Mouse (Mus musculus): ENCODE results near the gene Nr1d1. TPM values are rescaled to one million over a fixed set of nuclear protein-coding genes. Genes with fewer than 3 reads are reported as not detected.

The Nr1d1 gene
- total and polyA plus RNA-seq, 2 experiments from 2014 or later: 7.5 to 13.5 TPM

DNA sequence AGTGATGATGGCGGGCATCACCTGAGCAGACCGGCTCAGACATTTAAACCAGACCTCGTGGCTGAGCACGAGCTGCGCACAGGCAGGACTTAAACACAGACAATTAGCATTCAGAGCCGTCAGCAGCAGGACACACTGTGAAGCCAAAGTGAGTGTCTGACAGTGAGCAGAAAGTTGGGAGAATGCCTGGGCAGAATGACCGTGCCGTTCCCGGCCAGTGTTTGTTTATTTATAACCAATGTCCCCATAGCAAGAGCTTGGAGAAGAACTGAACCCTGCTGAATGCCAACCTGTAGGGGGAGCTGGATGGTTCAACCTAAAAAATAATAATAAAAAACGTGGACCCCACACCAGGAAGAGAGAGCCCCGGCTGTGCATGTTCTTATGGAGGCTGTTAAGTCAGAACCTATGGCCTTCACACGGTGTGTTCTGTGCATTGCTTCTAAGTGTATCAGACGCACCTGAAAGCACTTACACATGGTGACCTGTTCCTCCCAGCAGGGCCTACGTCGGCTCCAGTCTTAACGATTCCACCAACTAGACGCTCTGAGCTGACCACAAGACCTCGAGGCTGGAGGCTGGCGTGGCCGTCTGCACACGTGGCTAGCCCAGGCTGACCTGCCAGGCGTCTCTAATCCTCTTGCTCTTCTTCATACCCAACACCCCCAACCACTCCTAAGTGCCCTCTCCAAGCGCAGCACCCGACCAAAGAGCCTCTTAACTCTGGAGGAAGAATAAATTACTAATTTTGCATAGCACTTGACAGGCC, 53.5 kb downstream of the Nr1d1 start:
- Histone ChIP-seq H3K9me3 (ENCODE audit: low read length) (no peaks in the 10 kb centered on the region), H3K36me3 (ENCODE audit: insufficient read depth, low read length) (peaks cover 18% of the 10 kb centered on the region; the same call in 1 of the 2 replicates), H3K4me2 (ENCODE audit: low read depth, low read length) (no peak overlapping the region), H3K9ac (replicated peaks; ENCODE audit: low read length) (no peak overlapping the region), H3K4me3 (ENCODE audit: low read length) (no peak overlapping the region), H3K4me1 (ENCODE audit: insufficient read depth, low read length) (no peaks in the 10 kb centered on the region), H3K27me3 (ENCODE audit: insufficient read depth, low read length) (no peaks in the 10 kb centered on the region), H3K27ac (peak overlapping the region; percentile 46; the same call in 1 of the 2 replicates)
- ATAC-seq (peak; percentile 85), DNase-seq (ENCODE audit: low spot score) (peak; percentile 72)
- TF ChIP-seq CTCF (IDR thresholded peaks at IDR 0.05; ENCODE audit: low read depth): peak; percentile 63
- WGBS: 61% methylated on average over 24 of the region's 24 CpGs

DNA sequence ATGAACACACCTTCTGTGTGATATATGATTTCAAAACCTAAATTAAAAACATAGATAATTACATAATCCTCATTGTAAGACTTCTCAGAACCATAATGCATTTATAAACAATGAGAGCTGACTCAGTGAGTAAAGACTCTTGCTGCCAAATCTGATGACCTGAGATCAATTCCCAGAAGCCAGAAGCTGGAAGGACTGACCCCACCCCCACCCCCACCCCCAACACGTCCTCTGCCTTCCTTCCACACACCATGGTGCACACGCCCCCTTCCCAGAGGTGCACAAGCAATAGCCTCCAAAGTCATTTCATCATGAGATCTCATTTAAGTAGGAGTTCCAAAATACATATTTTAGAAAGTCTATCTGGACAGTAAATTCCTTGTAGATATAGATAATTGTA, 54.4 kb downstream of the Nr1d1 start:
- TF ChIP-seq CTCF (IDR thresholded peaks at IDR 0.05; ENCODE audit: low read depth): no peak
- H3K4me3 ChIP-seq (ENCODE audit: low read length): no peak overlapping the region
- no peaks in the 10 kb centered on the region for H3K9me3 ChIP-seq (ENCODE audit: low read length)
- 67% methylated on average over 2 of the region's 2 CpGs for WGBS
- no peak overlapping the region for H3K27ac ChIP-seq
- ATAC-seq: no peak
- no peak overlapping the region for H3K4me2 ChIP-seq (ENCODE audit: low read depth, low read length)
- no peaks in the 10 kb centered on the region for H3K27me3 ChIP-seq (ENCODE audit: insufficient read depth, low read length)
- no peak overlapping the region for H3K9ac ChIP-seq (replicated peaks; ENCODE audit: low read length)
- no peak for DNase-seq (ENCODE audit: low spot score)
- H3K4me1 ChIP-seq (ENCODE audit: insufficient read depth, low read length): no peaks in the 10 kb centered on the region
- H3K36me3 ChIP-seq (ENCODE audit: insufficient read depth, low read length): peaks cover 14% of the 10 kb centered on the region; the same call in 1 of the 2 replicates

Other genes with a start within 250 kb of the Nr1d1 start
- gene Ikzf3, start 229.3 kb downstream of the Nr1d1 start, total RNA-seq (2014; rRNA removed): not detected in 2 replicates
- 0.18 and 0.20 TPM in 2 replicates for gene Ikzf3, start 229.3 kb downstream of the Nr1d1 start, polyA plus RNA-seq (2015; fragmentation: Nextera tagmentation; extraction: Ambion mirVana)
- not detected in 2 replicates for gene Zpbp2, start 224.2 kb downstream of the Nr1d1 start, total RNA-seq (2014; rRNA removed)
- 0.42 and 0.45 TPM in 2 replicates for gene Zpbp2, start 224.2 kb downstream of the Nr1d1 start, polyA plus RNA-seq (2015; fragmentation: Nextera tagmentation; extraction: Ambion mirVana)
- gene Ormdl3, start 188.0 kb downstream of the Nr1d1 start, total RNA-seq (2014; rRNA removed): 103 and 112 TPM in 2 replicates
- gene Ormdl3, start 188.0 kb downstream of the Nr1d1 start, polyA plus RNA-seq (2015; fragmentation: Nextera tagmentation; extraction: Ambion mirVana): 98.8 and 100 TPM in 2 replicates
- gene Lrrc3c, start 177.0 kb downstream of the Nr1d1 start, total RNA-seq (2014; rRNA removed): not detected in 2 replicates
- not detected in 2 replicates for gene Lrrc3c, start 177.0 kb downstream of the Nr1d1 start, polyA plus RNA-seq (2015; fragmentation: Nextera tagmentation; extraction: Ambion mirVana)
- 0.21 TPM in 1 of 2 replicates, not detected in the other for gene Gm12355, start 149.7 kb downstream of the Nr1d1 start, total RNA-seq (2014; rRNA removed)
- 0.25 and 0.33 TPM in 2 replicates for gene Gm12355, start 149.7 kb downstream of the Nr1d1 start, polyA plus RNA-seq (2015; fragmentation: Nextera tagmentation; extraction: Ambion mirVana)
- gene Gsdma3, start 149.0 kb downstream of the Nr1d1 start, total RNA-seq (2014; rRNA removed): 0.68 TPM in 1 of 2 replicates, not detected in the other
- not detected in 2 replicates for gene Gsdma3, start 149.0 kb downstream of the Nr1d1 start, polyA plus RNA-seq (2015; fragmentation: Nextera tagmentation; extraction: Ambion mirVana)
- not detected in 2 replicates for gene Gsdma2, start 128.6 kb downstream of the Nr1d1 start, total RNA-seq (2014; rRNA removed)
- gene Gsdma2, start 128.6 kb downstream of the Nr1d1 start, polyA plus RNA-seq (2015; fragmentation: Nextera tagmentation; extraction: Ambion mirVana): not detected in 2 replicates
- not detected in 2 replicates for gene Gsdma, start 111.0 kb downstream of the Nr1d1 start, total RNA-seq (2014; rRNA removed)
- gene Gsdma, start 111.0 kb downstream of the Nr1d1 start, polyA plus RNA-seq (2015; fragmentation: Nextera tagmentation; extraction: Ambion mirVana): 0.14 and 0.16 TPM in 2 replicates
- gene Psmd3, start 92.8 kb downstream of the Nr1d1 start, total RNA-seq (2014; rRNA removed): 131 and 143 TPM in 2 replicates
- 185 and 190 TPM in 2 replicates for gene Psmd3, start 92.8 kb downstream of the Nr1d1 start, polyA plus RNA-seq (2015; fragmentation: Nextera tagmentation; extraction: Ambion mirVana)
- gene Csf3, start 74.1 kb downstream of the Nr1d1 start, total RNA-seq (2014; rRNA removed): not detected in 2 replicates
- gene Csf3, start 74.1 kb downstream of the Nr1d1 start, polyA plus RNA-seq (2015; fragmentation: Nextera tagmentation; extraction: Ambion mirVana): not detected in 2 replicates
- gene Med24, start 45.9 kb downstream of the Nr1d1 start, total RNA-seq (2014; rRNA removed): 63.2 and 88.6 TPM in 2 replicates
- 47.1 and 48.3 TPM in 2 replicates for gene Med24, start 45.9 kb downstream of the Nr1d1 start, polyA plus RNA-seq (2015; fragmentation: Nextera tagmentation; extraction: Ambion mirVana)
- gene Thra, start 34.7 kb downstream of the Nr1d1 start, total RNA-seq (2014; rRNA removed): 725 and 812 TPM in 2 replicates
- 160 TPM in 2 replicates for gene Thra, start 34.7 kb downstream of the Nr1d1 start, polyA plus RNA-seq (2015; fragmentation: Nextera tagmentation; extraction: Ambion mirVana)
- gene Msl1, start 20.2 kb upstream of the Nr1d1 start, total RNA-seq (2014; rRNA removed): 77.7 and 94.3 TPM in 2 replicates
- 25.0 and 25.4 TPM in 2 replicates for gene Msl1, start 20.2 kb upstream of the Nr1d1 start, polyA plus RNA-seq (2015; fragmentation: Nextera tagmentation; extraction: Ambion mirVana)
- gene Casc3, start 29.6 kb upstream of the Nr1d1 start, total RNA-seq (2014; rRNA removed): 24.4 and 74.0 TPM in 2 replicates
- 35.4 and 35.7 TPM in 2 replicates for gene Casc3, start 29.6 kb upstream of the Nr1d1 start, polyA plus RNA-seq (2015; fragmentation: Nextera tagmentation; extraction: Ambion mirVana)
- gene Rapgefl1, start 61.5 kb upstream of the Nr1d1 start, total RNA-seq (2014; rRNA removed): 29.5 and 44.1 TPM in 2 replicates
- gene Rapgefl1, start 61.5 kb upstream of the Nr1d1 start, polyA plus RNA-seq (2015; fragmentation: Nextera tagmentation; extraction: Ambion mirVana): 11.0 TPM in 2 replicates
- 8.1 and 10.4 TPM in 2 replicates for gene Wipf2, start 88.3 kb upstream of the Nr1d1 start, total RNA-seq (2014; rRNA removed)
- gene Wipf2, start 88.3 kb upstream of the Nr1d1 start, polyA plus RNA-seq (2015; fragmentation: Nextera tagmentation; extraction: Ambion mirVana): 3.5 and 3.7 TPM in 2 replicates
- gene Cdc6, start 132.5 kb upstream of the Nr1d1 start, total RNA-seq (2014; rRNA removed): 2.5 and 4.6 TPM in 2 replicates
- gene Cdc6, start 132.5 kb upstream of the Nr1d1 start, polyA plus RNA-seq (2015; fragmentation: Nextera tagmentation; extraction: Ambion mirVana): 3.0 and 3.4 TPM in 2 replicates
- gene Rara, start 152.5 kb upstream of the Nr1d1 start, total RNA-seq (2014; rRNA removed): 16.9 and 19.2 TPM in 2 replicates
- 8.1 and 9.5 TPM in 2 replicates for gene Rara, start 152.5 kb upstream of the Nr1d1 start, polyA plus RNA-seq (2015; fragmentation: Nextera tagmentation; extraction: Ambion mirVana)
- gene Gjd3, start 207.7 kb upstream of the Nr1d1 start, total RNA-seq (2014; rRNA removed): 0.75 and 5.0 TPM in 2 replicates
- gene Gjd3, start 207.7 kb upstream of the Nr1d1 start, polyA plus RNA-seq (2015; fragmentation: Nextera tagmentation; extraction: Ambion mirVana): 4.8 and 5.9 TPM in 2 replicates
- 43.8 and 44.4 TPM in 2 replicates for gene Top2a, start 248.9 kb upstream of the Nr1d1 start, total RNA-seq (2014; rRNA removed)
- 34.2 and 39.1 TPM in 2 replicates for gene Top2a, start 248.9 kb upstream of the Nr1d1 start, polyA plus RNA-seq (2015; fragmentation: Nextera tagmentation; extraction: Ambion mirVana)

Data from hindbrain, postnatal 0 days (tissue).